Mouse (Mus musculus) left cerebral cortex, postnatal 25 days (tissue): Measurements from ENCODE around the gene Reps2. TPM values are rescaled to one million over a fixed set of nuclear protein-coding genes. Genes with fewer than 3 reads are reported as not detected.

Source experiments
- DNase-seq, 2 experiments: peaks; one replicate each; pipeline ENCODE4 v3.0.0; 2022; ENCODE audit warnings: low spot score in 2 of 2, mixed read lengths in 1 of 2
- intact Hi-C: fragments of 180-260 bp; cut with DNase I; formaldehyde crosslinking; loops from one replicate; pipeline ENCODE4 v1.15.1; 2025
- total RNA-seq, 2 experiments: library from RNA; stranded (reverse); gene quantifications; 2 replicates each; pipeline ENCODE4 v1.2.3; 2021

Reps2 gene
- total RNA-seq, 2 experiments from 2014 or later = 147 to 148 TPM

- intact Hi-C loops = loop anchor here (5.0 kb wide), 1 partner anchor 242 kb away; the partner anchor contains the start of gene Rbbp7
These were observed 123.1 kb downstream of the Reps2 start for GRCm38 (mm10) chrX:162520374-162520773.

GRCm38 (mm10) chrX:162510426-162510980 lies 132.9 kb downstream of the Reps2 start:
- peak in 1 of 2 experiments; percentile 24 for DNase-seq
- intact Hi-C loops = no loop called here

More at GRCm38 (mm10) chrX:162520374-162520773, 123.1 kb downstream of the Reps2 start:
- DNase-seq = no peak

DNA sequence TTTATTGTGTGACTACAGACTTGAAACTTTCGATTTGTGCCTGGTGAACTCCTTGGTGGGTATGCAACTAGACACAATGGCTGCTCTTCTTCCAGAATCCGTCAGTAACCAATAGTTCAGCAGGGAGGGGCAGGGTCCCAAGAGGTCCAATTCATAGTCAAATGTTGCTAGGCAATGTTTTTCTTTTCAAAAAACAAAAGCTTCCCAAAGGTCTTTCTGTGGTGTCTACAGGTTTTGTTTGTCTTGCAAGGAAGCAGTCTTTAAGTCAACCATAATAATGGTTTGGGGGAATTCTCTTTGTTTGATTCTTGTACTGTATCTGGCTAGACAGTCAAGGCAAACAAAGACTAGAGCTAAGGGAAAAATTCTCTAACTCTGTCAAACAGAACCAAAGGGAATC lies 138.3 kb downstream of the Reps2 start:
- intact Hi-C loops = no loop called here
- DNase-seq = no peak

DNA sequence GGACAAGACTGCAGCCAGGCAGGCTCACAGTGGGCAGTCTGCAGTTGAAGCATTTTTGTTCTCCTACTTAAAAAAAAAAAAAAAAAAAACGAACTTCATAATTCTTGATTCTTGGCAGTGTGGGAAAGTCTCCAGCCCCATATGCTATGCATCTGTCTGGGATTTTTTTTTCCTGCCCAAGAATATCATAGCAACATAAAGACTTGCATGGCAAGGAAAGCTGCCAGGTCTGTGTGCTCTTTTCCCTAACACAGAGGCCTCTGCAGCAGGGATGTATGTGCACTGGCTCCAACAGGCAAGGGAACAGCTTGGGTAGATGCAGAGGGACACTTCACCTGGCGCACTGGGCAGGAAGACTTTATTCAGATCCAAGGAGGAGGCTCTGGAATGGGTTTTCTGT lies 140.0 kb downstream of the Reps2 start:
- intact Hi-C loops = no loop called here
- peak; percentile 28 to 76 for DNase-seq

- intact Hi-C loops = no loop called here
- DNase-seq = no peak
These were observed 142.5 kb downstream of the Reps2 start for GRCm38 (mm10) chrX:162500962-162501361.

GRCm38 (mm10) chrX:162496485-162496884 lies 147.0 kb downstream of the Reps2 start:
- intact Hi-C loops = no loop called here
- peak in 1 of 2 experiments; percentile 35 for DNase-seq

GRCm38 (mm10) chrX:162488630-162489029 lies 154.8 kb downstream of the Reps2 start:
- intact Hi-C loops = no loop called here
- no peak for DNase-seq

- intact Hi-C loops = no loop called here
These were observed 155.7 kb downstream of the Reps2 start for GRCm38 (mm10) chrX:162487734-162488133.

DNA sequence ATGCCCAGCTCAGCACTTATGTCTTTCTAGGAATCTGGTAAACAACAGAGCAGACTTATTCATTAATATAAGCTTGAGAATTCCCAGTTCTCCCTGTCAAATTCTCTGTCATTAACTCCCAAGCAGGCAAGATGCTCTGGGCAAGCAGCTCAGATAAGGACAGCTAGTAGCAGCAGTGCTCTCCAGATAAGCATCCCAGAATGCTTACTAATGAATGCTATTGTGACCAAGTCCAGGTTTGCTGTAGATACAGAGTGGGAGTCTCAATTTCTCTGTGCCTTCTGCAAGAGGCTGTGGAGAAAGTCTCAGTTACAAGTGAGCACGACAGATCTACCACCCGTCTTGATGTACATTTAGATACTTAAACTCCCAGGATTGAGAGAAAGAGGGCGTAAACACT lies 173.2 kb downstream of the Reps2 start:
- intact Hi-C loops = no loop called here
- DNase-seq = no peak

More at GRCm38 (mm10) chrX:162487734-162488133, 155.7 kb downstream of the Reps2 start:
- no peak for DNase-seq

DNA sequence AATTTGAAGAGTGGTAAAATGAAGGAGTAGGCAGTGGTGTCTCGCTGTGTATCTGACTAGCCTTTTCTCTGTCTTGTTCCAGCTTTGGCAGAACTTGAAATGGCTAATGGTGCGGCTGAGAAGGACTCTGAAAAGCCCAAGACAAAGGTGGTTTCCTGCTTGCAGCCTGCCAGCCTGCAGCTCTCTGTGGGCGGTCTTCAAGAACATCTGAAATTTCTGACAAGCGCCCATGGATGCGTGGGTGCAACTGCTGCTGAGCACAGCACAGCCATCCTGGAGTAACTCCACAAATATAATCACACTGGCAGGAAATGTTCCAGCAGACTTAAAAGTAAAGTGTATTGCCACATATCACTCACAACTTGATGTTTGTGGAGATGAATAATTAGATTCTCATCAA lies 181.3 kb downstream of the Reps2 start:
- intact Hi-C loops = no loop called here
- peak; percentile 71 to 90 for DNase-seq

DNA sequence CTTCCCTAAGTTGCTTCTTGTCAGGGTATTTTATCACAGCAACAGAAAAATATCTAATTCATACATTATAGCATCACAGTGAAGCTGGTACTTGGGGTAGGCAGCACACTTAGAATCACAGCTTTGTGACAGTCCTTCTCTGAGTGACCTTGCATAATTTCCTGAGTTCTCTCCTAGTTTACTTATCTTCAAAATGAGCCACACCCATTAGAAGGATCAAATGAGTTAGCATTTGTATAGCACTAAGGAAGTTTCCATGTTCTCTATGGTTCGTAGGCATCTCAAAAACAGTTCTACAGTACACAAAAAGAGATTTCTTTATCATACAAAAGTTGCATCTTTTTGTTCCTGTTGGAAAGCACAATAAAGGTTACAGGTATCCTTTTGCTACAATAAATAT lies 187.0 kb downstream of the Reps2 start:
- no peak for DNase-seq
- intact Hi-C loops = no loop called here

DNA sequence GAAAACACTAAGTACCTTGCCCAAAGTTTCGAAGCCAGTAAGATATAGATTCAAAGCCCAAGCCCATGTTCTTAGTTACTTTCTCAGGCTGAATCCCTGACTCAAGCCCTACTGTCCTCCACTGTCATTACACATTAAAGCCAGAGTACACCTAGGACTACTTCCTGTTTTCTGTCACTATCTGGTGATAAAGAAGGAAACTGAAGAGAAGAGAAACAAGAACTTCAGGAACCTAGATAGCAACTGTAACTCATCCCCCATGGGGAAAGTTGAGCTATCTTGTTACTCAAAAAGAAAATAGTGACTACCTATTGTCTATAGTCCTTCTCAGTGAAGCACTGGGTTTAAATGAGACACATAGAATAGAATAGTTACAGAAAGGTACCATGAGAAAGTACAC lies 188.1 kb downstream of the Reps2 start:
- intact Hi-C loops = no loop called here
- DNase-seq = no peak

DNA sequence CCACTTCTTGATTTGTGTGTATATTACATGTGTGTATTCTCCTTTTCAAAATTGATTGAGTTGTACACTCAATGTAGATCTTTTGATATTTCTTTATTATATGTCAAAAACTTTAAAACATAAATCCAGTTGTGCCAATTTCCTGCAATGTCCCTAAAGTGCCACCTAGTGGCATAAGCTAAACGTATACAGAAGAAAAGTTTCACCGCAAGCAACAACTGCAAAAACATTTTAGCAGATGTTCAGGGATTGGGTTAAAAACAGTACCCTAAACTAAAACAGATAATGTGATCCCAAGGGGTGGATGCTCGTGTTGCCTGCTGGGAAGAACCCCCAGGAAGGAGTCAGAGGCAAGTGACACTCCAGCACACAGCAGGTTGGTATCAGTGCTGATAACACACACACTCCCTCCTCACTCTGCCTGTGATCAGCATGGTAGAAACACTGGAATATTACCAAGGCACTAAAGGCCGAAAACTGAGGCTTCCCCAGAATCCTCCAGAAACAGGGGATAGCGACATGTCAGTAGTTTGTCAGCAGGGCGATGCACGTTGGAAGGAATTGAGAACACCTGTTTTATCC lies 189.5 kb downstream of the Reps2 start:
- intact Hi-C loops = no loop called here
- no peak for DNase-seq

DNA sequence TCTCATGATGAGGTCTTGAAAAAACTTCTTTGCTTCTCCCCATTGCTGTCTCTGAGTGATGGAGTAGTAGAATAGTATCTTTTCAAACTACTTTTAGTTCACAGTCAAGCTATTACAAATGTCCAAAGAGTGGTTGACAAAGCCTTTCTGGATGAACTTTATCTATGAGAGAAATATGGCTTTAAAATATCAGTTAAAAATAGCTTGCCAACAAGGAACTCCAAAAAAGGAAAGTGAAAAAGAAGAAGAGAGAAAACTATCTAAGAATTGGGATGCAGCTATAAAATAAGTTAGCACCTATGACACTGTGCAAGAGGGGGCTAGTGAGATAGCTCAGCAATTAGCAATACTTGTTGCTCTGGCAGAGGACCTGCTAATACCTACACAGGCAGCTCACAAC lies 190.8 kb downstream of the Reps2 start:
- intact Hi-C loops = no loop called here
- no peak for DNase-seq

DNA sequence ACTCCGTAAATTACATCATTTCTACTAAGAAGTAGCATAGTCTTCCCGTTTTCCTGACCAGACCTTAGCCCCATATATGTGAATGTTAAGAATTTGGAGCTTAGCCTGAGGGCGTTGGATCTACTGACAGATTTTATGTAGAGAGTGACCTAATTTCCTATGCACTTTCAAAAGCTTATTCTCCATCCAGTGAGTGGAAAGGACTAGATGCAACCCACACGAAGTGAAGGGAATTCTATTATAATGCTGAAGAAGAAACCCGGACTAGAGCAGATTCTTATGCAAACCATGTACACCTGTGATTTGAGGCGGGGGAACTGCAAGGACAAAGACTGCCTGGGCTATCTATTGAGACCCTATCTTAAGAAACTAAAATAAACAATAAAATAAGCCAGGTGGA lies 195.5 kb downstream of the Reps2 start:
- intact Hi-C loops = no loop called here
- no peak for DNase-seq

DNA sequence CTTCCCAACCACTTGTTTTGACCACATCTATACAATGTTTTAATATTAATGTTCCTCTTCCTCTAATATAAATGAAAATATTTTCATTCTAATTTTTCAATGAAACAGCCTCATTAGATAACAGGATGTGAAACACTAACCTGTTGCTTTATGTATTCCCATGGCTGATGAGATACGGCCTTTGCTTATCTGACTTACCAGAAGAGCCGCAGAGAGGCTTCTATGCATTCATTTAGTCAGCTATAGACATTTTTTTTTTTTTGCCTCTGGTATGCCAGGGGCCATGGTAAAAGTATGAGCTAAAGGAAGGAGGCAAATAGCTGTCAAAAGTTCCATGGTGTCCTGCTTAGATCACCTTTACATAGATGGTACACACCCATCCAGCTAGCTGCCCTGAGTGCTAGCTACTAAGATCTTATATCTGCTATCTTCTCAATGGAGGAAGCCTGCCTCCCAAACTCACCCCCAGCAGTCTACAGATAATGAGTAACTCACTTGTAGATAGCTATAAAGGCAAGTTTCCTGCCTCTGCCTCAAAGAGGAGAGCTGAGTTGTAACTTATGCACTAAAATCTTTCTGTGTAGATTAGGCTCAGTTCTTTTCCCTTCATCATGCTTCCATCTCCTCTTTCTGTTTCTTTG lies 196.7 kb downstream of the Reps2 start:
- intact Hi-C loops = no loop called here
- DNase-seq = no peak

- intact Hi-C loops = no loop called here
- DNase-seq = no peak
These were observed 200.1 kb downstream of the Reps2 start for GRCm38 (mm10) chrX:162443387-162443786.

GRCm38 (mm10) chrX:162442970-162443369 lies 200.5 kb downstream of the Reps2 start:
- DNase-seq = no peak
- intact Hi-C loops = no loop called here

DNA sequence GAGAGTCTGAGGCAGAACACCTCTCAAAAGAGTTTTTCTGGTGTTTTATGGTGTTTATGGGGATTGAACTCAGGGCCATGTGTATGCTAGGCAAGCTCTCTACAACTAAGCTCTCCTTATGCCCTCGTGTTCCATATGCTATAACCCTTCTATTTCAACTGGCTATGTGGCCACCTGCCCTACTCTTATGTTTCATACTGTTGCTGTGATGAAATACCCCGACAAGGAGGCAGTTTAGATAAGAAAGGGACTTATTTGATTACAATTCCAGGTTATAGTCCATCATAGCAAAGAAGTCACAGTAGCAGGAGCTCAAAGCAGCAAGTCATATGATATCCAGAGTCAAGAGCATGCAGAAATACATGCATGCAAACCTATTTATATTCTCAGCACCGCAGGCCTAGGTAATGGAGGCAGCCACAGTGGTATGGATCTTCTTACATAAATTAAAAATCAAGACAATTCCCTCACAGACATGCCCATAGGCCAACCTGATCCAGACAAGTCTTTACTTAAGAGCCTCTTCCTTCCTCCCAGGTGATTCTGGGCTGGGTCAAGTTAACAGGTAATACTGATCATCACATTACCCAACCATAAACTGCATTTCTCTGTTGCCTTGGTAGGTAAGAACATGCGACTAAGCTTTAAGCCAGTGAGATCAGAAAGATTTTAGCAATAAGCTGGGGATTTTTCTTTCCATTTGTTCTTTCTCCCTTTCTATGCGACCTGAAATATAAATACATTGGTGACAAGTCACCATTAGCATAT lies 210.5 kb downstream of the Reps2 start:
- intact Hi-C loops = no loop called here
- no peak for DNase-seq

DNA sequence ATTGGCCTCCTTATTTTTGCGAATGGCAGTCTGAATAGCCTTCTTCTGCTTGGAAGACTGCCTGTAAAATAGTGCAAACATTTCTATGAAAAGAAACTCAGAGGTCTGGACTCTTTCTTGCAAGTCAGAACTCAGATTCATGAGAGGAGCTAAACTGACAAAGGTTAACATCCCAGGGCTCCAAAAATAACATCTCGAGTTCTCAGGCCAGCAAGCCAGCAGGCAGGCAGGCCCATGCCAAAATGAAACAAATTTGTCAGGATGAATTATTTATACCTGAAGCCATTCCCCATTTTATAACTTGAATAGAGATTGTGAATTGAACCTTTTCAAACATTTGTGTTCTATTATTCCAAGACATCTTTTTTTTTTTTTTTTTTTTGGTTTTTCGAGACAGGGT lies 215.8 kb downstream of the Reps2 start:
- no peak for DNase-seq
- intact Hi-C loops = no loop called here

DNA sequence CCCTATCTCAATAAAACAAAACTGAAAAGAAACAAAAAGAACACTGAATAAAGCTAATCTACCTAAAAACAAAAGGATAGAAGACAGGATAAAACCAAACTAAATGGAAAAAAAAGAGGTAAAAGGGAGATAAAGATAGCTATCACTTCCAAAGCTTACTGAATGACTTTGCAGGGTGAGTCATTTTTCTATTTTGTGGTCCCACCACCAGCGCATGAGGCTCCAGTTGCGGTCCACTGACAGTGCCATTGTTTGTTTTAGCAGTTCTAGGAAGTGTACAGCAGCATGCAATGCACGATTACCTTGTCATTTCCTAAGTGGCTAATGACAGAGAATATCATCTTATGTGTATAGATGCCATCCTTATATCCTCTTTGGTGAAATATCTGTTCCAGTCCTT lies 224.0 kb downstream of the Reps2 start:
- intact Hi-C loops = no loop called here

More for the DNA sequence above, 224.0 kb downstream of the Reps2 start:
- DNase-seq = no peak
